Mouse (Mus musculus) heart, embryonic 10.5 days (tissue): Measurements from ENCODE around the gene Acsl5. TPM values are rescaled to one million over a fixed set of nuclear protein-coding genes. Genes with fewer than 3 reads are reported as not detected.

ENCODE experiments used
- DNase-seq: peaks from one replicate; pipeline ENCODE4 v3.0.0-alpha.2; 2017; ENCODE audit warnings: low spot score
- H3K27ac ChIP-seq: fragments of 300-500 bp; sonication (generic); 2 replicates; pipeline ENCODE4 v1.5.1; 2016; ENCODE audit warnings: mild to moderate bottlenecking
- H3K27me3 ChIP-seq: fragments of 300-500 bp; sonication (generic); 2 replicates; pipeline ENCODE4 v1.6.1; 2016; ENCODE audit warnings: mild to moderate bottlenecking; ENCODE audit not compliant: poor library complexity, insufficient read depth, severe bottlenecking
- H3K36me3 ChIP-seq: fragments of 300-500 bp; sonication (generic); 2 replicates; pipeline ENCODE4 v1.6.1; 2016; ENCODE audit warnings: mild to moderate bottlenecking, moderate library complexity
- H3K4me1 ChIP-seq: fragments of 300-500 bp; sonication (generic); 2 replicates; pipeline ENCODE4 v1.6.1; 2016; ENCODE audit warnings: mild to moderate bottlenecking
- H3K4me3 ChIP-seq: fragments of 300-500 bp; sonication (generic); 2 replicates; pipeline ENCODE4 v1.5.1; 2016; ENCODE audit warnings: mild to moderate bottlenecking, moderate library complexity
- H3K9me3 ChIP-seq: fragments of 300-500 bp; sonication (generic); 2 replicates; pipeline ENCODE4 v1.6.1; 2016; ENCODE audit warnings: mild to moderate bottlenecking, moderate library complexity
- WGBS: fragments of 180-500 bp; shearing (Covaris S2); methylation state at CpG from one replicate; pipeline ENCODE4 v1.1.7; 2016; 5-methylcytosine and 5-hydroxymethylcytosine counted together
- polyA plus RNA-seq: library from polyadenylated mRNA; unstranded; fragments of >200 nt; fragmentation: Nextera tagmentation; extraction: Ambion mirVana; gene quantifications from 2 replicates; pipeline ENCODE4 v1.2.1, GENCODE M21; 2016

Acsl5 gene
- polyA plus RNA-seq = 33.7 and 42.3 TPM in 2 replicates

DNA sequence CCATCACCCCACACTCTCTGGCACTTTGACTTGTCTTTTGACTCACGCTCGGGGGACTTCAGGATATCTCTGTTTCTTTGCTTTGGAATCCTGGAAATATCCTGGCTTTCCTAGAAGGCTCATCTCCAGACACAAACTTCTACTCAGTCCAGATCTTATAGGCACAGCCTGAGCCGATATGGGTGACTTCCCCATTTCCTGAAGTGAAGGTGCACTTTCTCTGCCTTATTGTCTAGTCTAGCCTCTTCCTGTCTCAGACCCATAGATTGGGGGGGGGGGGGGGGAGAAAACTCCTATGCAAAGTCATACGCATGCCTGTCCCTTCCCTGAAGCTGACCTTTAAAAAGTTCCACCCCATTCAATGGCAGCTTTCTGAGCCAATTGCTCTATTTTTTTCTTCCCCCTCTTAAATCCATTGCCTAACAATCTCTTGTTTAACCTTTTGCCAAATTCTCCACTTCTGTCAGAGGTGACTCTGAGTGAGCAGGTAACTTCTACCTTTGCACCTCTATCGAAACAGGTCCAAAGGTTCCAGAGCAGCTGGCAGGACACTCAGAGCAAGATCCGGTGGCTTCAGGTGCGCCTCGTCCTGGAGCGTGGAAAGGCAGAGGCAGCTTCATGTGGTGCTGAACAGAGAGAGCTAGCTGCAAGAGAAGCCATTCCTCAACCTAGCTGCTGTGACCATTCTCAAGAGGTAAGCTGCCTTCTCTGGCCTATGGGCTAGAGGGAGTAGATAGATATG is at the start of gene Acsl5:
Gene Acsl5, plus strand, starts transcription at position 556 of the 742 bp plus-strand sequence.
- Histone ChIP-seq H3K4me3 (peak within 1 kb of the TSS; percentile 81; the same call in 1 of the 2 replicates), H3K9me3 (no peaks in the 10 kb centered on the region), H3K27me3 (no peaks in the 10 kb centered on the region), H3K27ac (no peak within 1 kb of the TSS), H3K36me3 (no peaks in the 10 kb centered on the region), H3K4me1 (peaks cover 23% of the 10 kb centered on the region)
- DNase-seq = no peak
- WGBS = 87% methylated on average over 9 of the region's 9 CpGs

DNA sequence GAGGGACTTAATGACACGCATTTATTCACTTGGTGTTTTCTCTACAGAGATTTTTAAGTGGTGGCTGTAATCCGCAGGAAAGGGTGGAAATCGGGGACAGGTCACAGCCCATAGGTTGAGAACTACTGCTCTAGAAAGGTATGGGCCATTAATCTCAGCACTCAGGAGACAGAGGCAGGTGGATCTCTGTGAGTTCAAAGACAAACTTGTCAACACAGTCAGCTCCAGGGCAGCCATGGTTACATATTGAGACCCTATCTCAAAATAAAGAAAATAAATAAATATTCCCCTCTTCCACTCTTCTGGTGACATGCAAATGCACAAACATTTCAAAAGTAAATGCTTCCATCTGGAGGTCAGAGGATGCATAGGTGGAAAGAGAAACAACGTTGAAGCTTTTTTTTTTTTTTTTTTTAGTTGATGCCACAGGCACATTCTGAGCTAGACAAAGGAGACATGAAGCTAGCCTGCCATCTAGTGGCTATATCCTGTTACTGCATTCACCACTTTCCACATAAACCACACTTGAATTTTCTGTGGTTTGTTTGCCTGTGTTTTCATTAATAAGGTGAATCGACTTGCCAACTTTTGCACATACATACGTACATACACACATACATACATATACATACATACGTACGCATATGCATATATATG is 45.1 kb upstream of the Acsl5 start:
- H3K27ac ChIP-seq = no peak overlapping the region
- no peak overlapping the region for H3K4me3 ChIP-seq
- H3K4me1 ChIP-seq = no peaks in the 10 kb centered on the region
- 38% methylated on average over 8 of the region's 8 CpGs for WGBS
- H3K9me3 ChIP-seq = no peaks in the 10 kb centered on the region
- no peak for DNase-seq
- H3K36me3 ChIP-seq = no peaks in the 10 kb centered on the region
- peaks cover 17% of the 10 kb centered on the region; the same call in 1 of the 2 replicates for H3K27me3 ChIP-seq

DNA sequence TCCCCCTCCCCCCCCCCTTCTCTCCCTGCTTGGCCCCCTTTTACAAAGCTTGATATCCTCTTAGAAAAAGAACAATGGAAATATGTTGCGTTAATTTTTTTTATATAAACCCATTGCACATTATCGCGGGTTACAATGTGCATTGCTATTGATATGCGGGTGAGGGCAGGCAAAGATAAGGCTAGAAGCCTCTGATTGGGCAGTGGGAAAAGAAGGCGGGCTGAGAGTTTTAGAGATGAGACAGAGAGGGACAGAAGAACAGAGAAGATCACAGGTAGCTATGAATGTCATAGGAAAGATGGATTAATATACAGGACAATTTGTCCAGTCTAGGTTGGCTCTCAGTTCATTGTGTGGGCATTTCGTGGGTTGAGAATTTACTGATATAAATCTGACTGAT is 44.5 kb upstream of the Acsl5 start:
- no peaks in the 10 kb centered on the region for H3K36me3 ChIP-seq
- H3K9me3 ChIP-seq = no peaks in the 10 kb centered on the region
- H3K4me1 ChIP-seq = no peaks in the 10 kb centered on the region
- H3K27ac ChIP-seq = no peak overlapping the region
- WGBS = 45% methylated on average over 6 of the region's 6 CpGs
- H3K4me3 ChIP-seq = no peak overlapping the region
- H3K27me3 ChIP-seq = peaks cover 17% of the 10 kb centered on the region; the same call in 1 of the 2 replicates
- no peak for DNase-seq

DNA sequence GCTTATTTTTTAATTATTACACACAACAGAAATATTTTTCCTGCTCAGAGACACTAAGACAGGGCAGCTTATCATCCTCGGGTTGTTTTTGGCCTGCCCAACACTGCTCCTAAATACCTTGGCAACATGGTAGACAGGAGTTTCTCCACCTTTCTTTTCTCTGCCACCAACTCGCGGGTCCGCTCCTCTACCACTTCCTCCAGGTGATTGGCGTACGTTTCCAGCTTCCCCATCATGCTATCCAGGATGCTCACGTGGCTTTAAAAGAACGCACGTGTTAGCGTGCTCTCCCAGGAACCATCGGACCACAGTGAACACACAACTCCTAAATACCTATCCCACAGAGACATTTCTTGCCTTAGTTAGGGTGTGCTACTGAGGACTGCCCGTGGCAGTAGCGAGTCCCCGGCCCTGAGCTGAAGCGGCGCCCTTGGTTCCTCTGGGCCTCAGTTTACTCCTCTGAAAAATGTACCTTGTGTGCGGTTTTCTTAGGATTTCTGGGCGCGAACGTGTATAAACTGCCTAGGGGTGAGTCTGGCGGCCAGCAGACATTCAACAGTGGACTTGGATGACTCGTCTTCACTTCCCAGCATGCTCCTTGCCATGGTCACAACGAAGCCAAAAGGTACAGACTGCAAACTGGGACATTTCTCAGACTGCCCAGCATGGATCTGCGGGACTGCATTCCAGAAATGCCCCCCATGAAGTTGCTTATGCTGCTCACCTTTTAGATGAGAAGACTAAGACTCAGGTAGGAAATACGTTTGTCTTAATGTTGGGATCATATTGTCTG is 43.8 kb upstream of the Acsl5 start:
- Histone ChIP-seq H3K9me3 (no peaks in the 10 kb centered on the region), H3K4me3 (no peak overlapping the region), H3K4me1 (no peaks in the 10 kb centered on the region), H3K36me3 (no peaks in the 10 kb centered on the region), H3K27ac (no peak overlapping the region), H3K27me3 (peaks cover 17% of the 10 kb centered on the region; the same call in 1 of the 2 replicates)
- WGBS = 56% methylated on average over 25 of the region's 25 CpGs
- DNase-seq = no peak

DNA sequence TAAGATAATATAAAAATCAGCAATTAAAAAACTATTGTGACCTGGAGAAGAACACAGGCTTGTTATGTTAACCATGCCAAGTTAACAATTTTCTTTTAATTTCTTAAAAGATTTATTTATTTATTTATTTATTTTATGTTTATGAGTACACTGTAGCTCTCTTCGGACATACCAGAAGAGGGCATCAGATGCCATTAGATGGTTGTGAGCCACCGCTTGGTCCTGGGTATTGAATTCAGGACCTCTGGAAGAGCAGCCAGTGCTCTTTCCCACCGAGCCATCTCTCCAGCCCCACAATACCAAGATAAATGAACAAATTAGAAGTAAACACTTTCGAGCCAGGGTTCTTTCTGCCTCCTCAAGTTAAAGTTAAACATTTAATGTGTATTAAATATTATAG is 43.1 kb upstream of the Acsl5 start:
- WGBS = 69% methylated on average over 4 of the region's 4 CpGs
- no peak for DNase-seq
- H3K27ac ChIP-seq = no peak overlapping the region
- no peak overlapping the region for H3K4me3 ChIP-seq
- no peaks in the 10 kb centered on the region for H3K9me3 ChIP-seq
- H3K4me1 ChIP-seq = no peaks in the 10 kb centered on the region
- H3K27me3 ChIP-seq = peaks cover 17% of the 10 kb centered on the region; the same call in 1 of the 2 replicates
- H3K36me3 ChIP-seq = no peaks in the 10 kb centered on the region

GRCm38 (mm10) chr19:55209084-55209483 is 42.7 kb upstream of the Acsl5 start:
- WGBS = 76% methylated on average over 3 of the region's 3 CpGs
- Histone ChIP-seq H3K4me3 (no peak overlapping the region), H3K27ac (no peak overlapping the region), H3K9me3 (no peaks in the 10 kb centered on the region), H3K27me3 (peaks cover 17% of the 10 kb centered on the region; the same call in 1 of the 2 replicates), H3K4me1 (no peaks in the 10 kb centered on the region), H3K36me3 (no peaks in the 10 kb centered on the region)
- no peak for DNase-seq

GRCm38 (mm10) chr19:55211698-55212097 is 40.0 kb upstream of the Acsl5 start:
- Histone ChIP-seq H3K27me3 (0 out of 2 replicates have a peak, but pooled peaks cover 8% of the 10 kb centered on the region), H3K27ac (no peak overlapping the region), H3K36me3 (no peaks in the 10 kb centered on the region), H3K4me1 (no peaks in the 10 kb centered on the region), H3K4me3 (no peak overlapping the region), H3K9me3 (no peaks in the 10 kb centered on the region)
- WGBS = 70% methylated on average over 1 of the region's 1 CpGs
- DNase-seq = no peak

DNA sequence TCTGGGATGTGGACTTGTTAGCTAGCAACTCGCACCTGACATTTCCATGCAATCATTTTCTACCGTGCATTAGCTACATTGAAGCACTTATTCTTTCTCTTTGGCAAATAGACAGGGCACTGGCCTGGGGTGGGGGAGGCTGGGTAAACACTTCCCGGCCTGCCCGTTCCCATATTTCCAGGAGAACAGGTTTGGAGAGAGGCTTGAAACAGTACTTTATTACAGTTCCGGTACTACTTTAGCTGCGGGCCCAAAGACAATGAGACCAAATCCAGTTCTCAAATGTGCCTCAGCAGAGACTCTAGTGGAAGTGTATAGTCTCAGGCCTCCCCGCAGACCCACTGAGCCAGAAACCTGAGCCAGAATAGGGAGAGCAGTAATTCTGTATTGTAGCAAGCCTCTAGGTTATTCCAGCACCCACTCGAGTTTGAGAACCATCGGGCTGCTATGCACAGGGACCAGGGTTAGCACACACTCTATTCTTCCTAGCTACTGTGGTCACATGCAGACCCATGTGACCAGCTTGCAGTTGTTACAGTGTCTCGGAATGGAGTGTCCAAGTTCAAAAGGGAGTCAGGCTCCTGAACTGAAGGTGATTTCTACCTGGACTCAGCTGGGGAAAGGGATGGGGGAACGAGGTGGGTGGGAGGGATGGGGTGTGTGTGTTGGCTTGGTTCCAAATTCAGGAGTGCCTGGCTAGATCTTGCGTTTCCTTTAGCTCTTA is 38.0 kb upstream of the Acsl5 start:
- no peak overlapping the region for H3K27ac ChIP-seq
- WGBS = 77% methylated on average over 12 of the region's 12 CpGs
- no peaks in the 10 kb centered on the region for H3K9me3 ChIP-seq
- DNase-seq = no peak
- H3K27me3 ChIP-seq = no peaks in the 10 kb centered on the region
- peaks cover 12% of the 10 kb centered on the region for H3K4me1 ChIP-seq
- no peaks in the 10 kb centered on the region for H3K36me3 ChIP-seq
- H3K4me3 ChIP-seq = no peak overlapping the region

DNA sequence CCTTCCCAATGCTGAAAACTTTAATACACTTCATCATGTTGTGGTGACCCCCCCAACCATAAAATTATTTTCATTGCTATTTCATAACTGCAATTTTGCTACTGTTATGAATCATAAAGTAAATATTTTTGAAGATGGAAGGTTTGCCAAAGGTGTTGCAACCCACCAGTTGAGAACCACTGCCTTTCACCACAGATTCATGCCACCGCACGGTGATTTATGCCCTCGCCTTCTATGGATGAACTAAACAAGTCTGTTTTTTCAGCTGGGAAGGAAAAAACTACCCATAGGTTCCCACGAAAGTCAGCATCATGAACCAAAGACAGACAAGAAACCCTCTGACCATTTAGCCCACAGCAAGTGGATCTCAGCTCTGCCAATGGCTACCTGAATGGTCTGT is 34.9 kb upstream of the Acsl5 start:
- WGBS = 88% methylated on average over 4 of the region's 4 CpGs

GRCm38 (mm10) chr19:55217365-55217764 is 34.4 kb upstream of the Acsl5 start:
- H3K36me3 ChIP-seq = no peaks in the 10 kb centered on the region
- H3K27ac ChIP-seq = no peak overlapping the region

More for the DNA sequence above, 34.9 kb upstream of the Acsl5 start:
- H3K9me3 ChIP-seq = no peaks in the 10 kb centered on the region
- H3K36me3 ChIP-seq = no peaks in the 10 kb centered on the region
- H3K4me1 ChIP-seq = peaks cover 17% of the 10 kb centered on the region
- H3K27me3 ChIP-seq = no peaks in the 10 kb centered on the region
- no peak for DNase-seq
- no peak overlapping the region for H3K4me3 ChIP-seq
- H3K27ac ChIP-seq = no peak overlapping the region

DNA sequence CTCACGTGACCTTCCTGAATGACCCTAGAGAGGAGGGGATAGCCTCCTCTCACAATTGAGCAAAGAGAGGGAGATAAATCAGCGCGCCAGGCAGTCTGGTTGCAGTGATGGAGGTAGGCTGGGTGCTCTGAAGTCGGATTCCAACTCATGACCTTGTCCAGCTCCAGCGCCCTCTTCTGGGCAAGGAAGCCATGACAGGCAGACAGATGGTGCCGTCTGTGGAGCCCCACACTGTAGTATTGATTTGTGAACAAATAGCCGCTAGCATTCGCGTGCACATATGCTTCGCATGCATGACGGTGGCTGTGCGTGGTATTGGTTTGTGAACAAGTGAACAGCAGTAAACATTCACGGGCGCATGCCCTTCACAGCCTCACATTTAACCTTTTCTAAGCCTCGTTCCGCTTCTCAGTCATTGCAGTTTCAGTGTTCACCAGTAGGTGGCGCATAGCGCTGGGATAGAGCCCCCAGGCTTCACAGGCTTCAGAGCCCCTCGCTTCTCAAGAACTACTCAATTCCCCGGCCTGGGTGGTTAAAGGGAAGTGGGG is 33.5 kb upstream of the Acsl5 start:
- H3K27ac ChIP-seq = peak overlapping the region; percentile 78
- H3K4me1 ChIP-seq = peaks cover 17% of the 10 kb centered on the region

More at GRCm38 (mm10) chr19:55217365-55217764, 34.4 kb upstream of the Acsl5 start:
- 69% methylated on average over 9 of the region's 9 CpGs for WGBS
- Histone ChIP-seq H3K27me3 (no peaks in the 10 kb centered on the region), H3K4me3 (no peak overlapping the region), H3K9me3 (no peaks in the 10 kb centered on the region), H3K4me1 (peaks cover 17% of the 10 kb centered on the region)
- no peak for DNase-seq

GRCm38 (mm10) chr19:55218741-55219221 is 33.0 kb upstream of the Acsl5 start:
- Histone ChIP-seq H3K27ac (peak overlapping the region; percentile 78; the same call in 1 of the 2 replicates), H3K9me3 (no peaks in the 10 kb centered on the region), H3K4me1 (peaks cover 17% of the 10 kb centered on the region), H3K36me3 (no peaks in the 10 kb centered on the region), H3K4me3 (peak overlapping the region; percentile 59), H3K27me3 (no peaks in the 10 kb centered on the region)
- 5% methylated on average over 12 of the region's 12 CpGs for WGBS
- DNase-seq = no peak

More for the DNA sequence above, 33.5 kb upstream of the Acsl5 start:
- no peaks in the 10 kb centered on the region for H3K36me3 ChIP-seq
- peak; percentile 92 for DNase-seq
- peak overlapping the region; percentile 59 for H3K4me3 ChIP-seq
- 4% methylated on average over 20 of the region's 20 CpGs for WGBS
- H3K27me3 ChIP-seq = no peaks in the 10 kb centered on the region
- H3K9me3 ChIP-seq = no peaks in the 10 kb centered on the region
